Mouse (Mus musculus) kidney, postnatal 0 days (tissue): ENCODE measurements around the gene Vsig10. TPM values are rescaled to one million over a fixed set of nuclear protein-coding genes. Genes with fewer than 3 reads are reported as not detected.

Experiments
- ATAC-seq: fragments of 200-750 bp; cut with Nextera tagmentation; replicated peaks from 2 replicates; pipeline ENCODE4 v1.8.0; 2017; ENCODE audit warnings: low read depth, moderate number of reproducible peaks, moderate TSS enrichment, moderate library complexity; ENCODE audit not compliant: low FRiP score
- DNase-seq: peaks from one replicate; pipeline ENCODE4 v3.0.0-alpha.2; 2016; ENCODE audit warnings: low spot score
- H3K27ac ChIP-seq: fragments of 300-500 bp; sonication (generic); 2 replicates; pipeline ENCODE4 v1.5.1; 2014; ENCODE audit warnings: mild to moderate bottlenecking
- H3K27me3 ChIP-seq: fragments of 300-500 bp; sonication (generic); 2 replicates; pipeline ENCODE4 v1.6.1; 2014; ENCODE audit warnings: low read length, mixed read lengths; ENCODE audit not compliant: insufficient read depth
- H3K36me3 ChIP-seq: fragments of 300-500 bp; sonication (generic); 2 replicates; pipeline ENCODE4 v1.6.1; 2014; ENCODE audit warnings: low read length, mixed read lengths; ENCODE audit not compliant: insufficient read depth
- H3K4me1 ChIP-seq: fragments of 300-500 bp; sonication (generic); replicated peaks from 2 replicates; pipeline ENCODE4 v1.6.1; 2014; ENCODE audit warnings: antibody characterized with exemption, low read length, mixed read lengths; ENCODE audit not compliant: insufficient read depth
- H3K4me2 ChIP-seq: fragments of 300-500 bp; sonication (generic); 2 replicates; pipeline ENCODE4 v1.6.1; 2014; ENCODE audit warnings: mild to moderate bottlenecking, low read length, moderate library complexity, mixed read lengths
- H3K4me3 ChIP-seq: fragments of 300-500 bp; sonication (generic); replicated peaks from 2 replicates; pipeline ENCODE4 v1.5.1; 2014; ENCODE audit warnings: low read depth, low read length
- H3K9ac ChIP-seq: fragments of 300-500 bp; sonication (generic); 2 replicates; pipeline ENCODE4 v1.6.1; 2014; ENCODE audit warnings: low read depth, low read length
- H3K9me3 ChIP-seq: fragments of 300-500 bp; sonication (generic); replicated peaks from 2 replicates; pipeline ENCODE4 v1.6.1; 2016; ENCODE audit warnings: low read length, inconsistent platforms, mixed read lengths
- CTCF ChIP-seq: IDR thresholded peaks from 2 replicates; pipeline ENCODE4 v1.5.1; 2016; ENCODE audit warnings: antibody characterized with exemption, low read depth, mild to moderate bottlenecking, moderate library complexity
- WGBS: fragments of 180-500 bp; shearing (Covaris S2); extraction: QIAGEN DNeasy Blood & Tissue Kit; methylation state at CpG from one replicate; pipeline ENCODE4 v1.1.7; 2014; 5-methylcytosine and 5-hydroxymethylcytosine counted together
- polyA plus RNA-seq: library from polyadenylated mRNA; unstranded; fragments of >200 nt; fragmentation: Nextera tagmentation; extraction: Ambion mirVana; gene quantifications from 2 replicates; pipeline ENCODE4 v1.2.1, GENCODE M21; 2015

Gene Vsig10
- polyA plus RNA-seq, 1 experiment from 2014 or later, result 9.5 TPM

GRCm38 (mm10) chr5:117279669-117280050 is 39.2 kb upstream of the Vsig10 start:
- Histone ChIP-seq H3K4me3 (no peak overlapping the region), H3K27me3 (no peaks in the 10 kb centered on the region), H3K9me3 (no peaks in the 10 kb centered on the region), H3K36me3 (peaks cover 12% of the 10 kb centered on the region; the same call in 1 of the 2 replicates), H3K4me2 (no peak overlapping the region), H3K27ac (no peak overlapping the region), H3K4me1 (no peaks in the 10 kb centered on the region), H3K9ac (no peak overlapping the region)
- DNase-seq (no peak), ATAC-seq (no peak)
- WGBS, result 53% methylated on average over 4 of the region's 4 CpGs
- TF ChIP-seq CTCF, result no peak

- H3K27me3 ChIP-seq, result no peaks in the 10 kb centered on the region
- H3K27ac ChIP-seq, result no peak overlapping the region
- H3K9me3 ChIP-seq, result no peaks in the 10 kb centered on the region
- peaks cover 12% of the 10 kb centered on the region; the same call in 1 of the 2 replicates for H3K36me3 ChIP-seq
- DNase-seq (no peak), ATAC-seq (no peak)
- WGBS, result 90% methylated on average over 10 of the region's 10 CpGs
- no peak overlapping the region for H3K4me3 ChIP-seq
- H3K9ac ChIP-seq, result no peak overlapping the region
- TF ChIP-seq CTCF, result peak; percentile 56; the same call in 1 of the 2 replicates
- peaks cover 10% of the 10 kb centered on the region; the same call in 1 of the 2 replicates for H3K4me1 ChIP-seq
- H3K4me2 ChIP-seq, result no peak overlapping the region
Measured at GRCm38 (mm10) chr5:117281536-117281935, 37.3 kb upstream of the Vsig10 start.

- peaks cover 12% of the 10 kb centered on the region; the same call in 1 of the 2 replicates for H3K36me3 ChIP-seq
- no peak overlapping the region for H3K27ac ChIP-seq
- H3K27me3 ChIP-seq, result no peaks in the 10 kb centered on the region
- WGBS, result 84% methylated on average over 8 of the region's 8 CpGs
- H3K4me1 ChIP-seq, result peaks cover 11% of the 10 kb centered on the region; the same call in 1 of the 2 replicates
- TF ChIP-seq CTCF, result peak; percentile 39; the same call in 1 of the 2 replicates
- no peaks in the 10 kb centered on the region for H3K9me3 ChIP-seq
- DNase-seq (no peak), ATAC-seq (no peak)
- no peak overlapping the region for H3K9ac ChIP-seq
- no peak overlapping the region for H3K4me2 ChIP-seq
- no peak overlapping the region for H3K4me3 ChIP-seq
Measured at GRCm38 (mm10) chr5:117282360-117282759, 36.5 kb upstream of the Vsig10 start.

GRCm38 (mm10) chr5:117284029-117284428 is 34.9 kb upstream of the Vsig10 start:
- Histone ChIP-seq H3K27me3 (no peaks in the 10 kb centered on the region), H3K27ac (no peak overlapping the region), H3K4me2 (no peak overlapping the region), H3K4me3 (no peak overlapping the region), H3K36me3 (peaks cover 12% of the 10 kb centered on the region; the same call in 1 of the 2 replicates), H3K4me1 (peaks cover 17% of the 10 kb centered on the region; the same call in 1 of the 2 replicates), H3K9me3 (no peaks in the 10 kb centered on the region), H3K9ac (no peak overlapping the region)
- ATAC-seq (no peak), DNase-seq (no peak)
- whole genome bisulfite sequencing, result 84% methylated on average over 9 of the region's 9 CpGs
- TF ChIP-seq CTCF, result no peak

GRCm38 (mm10) chr5:117284682-117285081 is 34.2 kb upstream of the Vsig10 start:
- Histone ChIP-seq H3K27me3 (no peaks in the 10 kb centered on the region), H3K4me1 (peaks cover 17% of the 10 kb centered on the region; the same call in 1 of the 2 replicates), H3K27ac (no peak overlapping the region), H3K4me2 (no peak overlapping the region), H3K4me3 (no peak overlapping the region), H3K9me3 (no peaks in the 10 kb centered on the region), H3K36me3 (peaks cover 12% of the 10 kb centered on the region; the same call in 1 of the 2 replicates), H3K9ac (no peak overlapping the region)
- ATAC-seq, result no peak
- no peak for TF ChIP-seq CTCF
- WGBS, result 55% methylated on average over 7 of the region's 7 CpGs
- no peak for DNase-seq

- Histone ChIP-seq H3K9ac (no peak overlapping the region), H3K27ac (no peak overlapping the region), H3K36me3 (peaks cover 12% of the 10 kb centered on the region; the same call in 1 of the 2 replicates), H3K4me3 (no peak overlapping the region), H3K27me3 (no peaks in the 10 kb centered on the region), H3K4me1 (peaks cover 17% of the 10 kb centered on the region; the same call in 1 of the 2 replicates), H3K4me2 (no peak overlapping the region), H3K9me3 (no peaks in the 10 kb centered on the region)
- 73% methylated on average over 4 of the region's 4 CpGs for WGBS
- TF ChIP-seq CTCF, result no peak
- DNase-seq (no peak), ATAC-seq (no peak)
Measured at GRCm38 (mm10) chr5:117285266-117285665, 33.6 kb upstream of the Vsig10 start.

GRCm38 (mm10) chr5:117286286-117286685 is 32.6 kb upstream of the Vsig10 start:
- Histone ChIP-seq H3K27me3 (no peaks in the 10 kb centered on the region), H3K4me2 (peak overlapping the region; percentile 86), H3K9ac (peak overlapping the region; percentile 82), H3K4me3 (peak overlapping the region; percentile 76), H3K9me3 (no peaks in the 10 kb centered on the region), H3K4me1 (peaks cover 17% of the 10 kb centered on the region; the same call in 1 of the 2 replicates), H3K36me3 (peaks cover 11% of the 10 kb centered on the region; the same call in 1 of the 2 replicates), H3K27ac (no peak overlapping the region)
- no peak for ATAC-seq
- TF ChIP-seq CTCF, result no peak
- DNase-seq, result no peak
- 45% methylated on average over 3 of the region's 3 CpGs for WGBS
